In genomic region chr5:99415676-99416075, GRCm38 (mm10) we compare ENCODE assay signal across 25 mouse cellular contexts.
"Had no signal": no experiment of that assay in that cellular context is flagged by ENCODE, and none has a peak within 500 bp of the region (broad histone marks: within the 10 kb centered on the region; RNA-seq: fewer than 3 reads in every experiment).

No protein-coding gene starts in this region.

- H3K27ac ChIP-seq: gastrocnemius, adult 2 months; heart, adult 2 months; heart, embryonic 13.5 days; heart, embryonic 15.5 days; hindbrain, embryonic 10.5 days; hindbrain, embryonic 12.5 days; hindbrain, embryonic 14.5 days; intestine, embryonic 15.5 days; layer of hippocampus, adult 2 months; left cerebral cortex, adult 2 months; limb, embryonic 13.5 days; limb, embryonic 15.5 days; liver, embryonic 12.5 days had no signal

- H3K4me1 ChIP-seq: hindbrain, embryonic 10.5 days; hindbrain, embryonic 12.5 days; intestine, embryonic 15.5 days; limb, embryonic 13.5 days; limb, embryonic 15.5 days; liver, embryonic 12.5 days had no signal

- H3K9ac ChIP-seq: heart, embryonic 13.5 days; heart, embryonic 15.5 days; hindbrain, embryonic 12.5 days; hindbrain, embryonic 14.5 days; intestine, embryonic 15.5 days; limb, embryonic 13.5 days; limb, embryonic 15.5 days; liver, embryonic 12.5 days had no signal

- H3K36me3 ChIP-seq: heart, embryonic 13.5 days; heart, embryonic 15.5 days; hindbrain, embryonic 10.5 days; hindbrain, embryonic 12.5 days; intestine, embryonic 15.5 days; limb, embryonic 13.5 days; limb, embryonic 15.5 days; liver, embryonic 12.5 days had no signal

- H3K4me3 ChIP-seq: gastrocnemius, adult 2 months; heart, adult 2 months; heart, embryonic 13.5 days; heart, embryonic 15.5 days; hindbrain, embryonic 10.5 days; hindbrain, embryonic 12.5 days; intestine, embryonic 15.5 days; layer of hippocampus, adult 2 months; left cerebral cortex, adult 2 months; limb, embryonic 13.5 days; limb, embryonic 15.5 days; liver, embryonic 12.5 days had no signal

- DNase-seq: gastrocnemius, adult 2 months; gastrocnemius, postnatal 10 days; gastrocnemius, postnatal 25 days; heart, adult 2 months; heart, postnatal 4 days; kidney, adult 18-20 months; kidney, postnatal 10 days; kidney, postnatal 25 days; kidney, postnatal 4 days; left cerebral cortex, postnatal 4 days had no signal

- H3K27me3 ChIP-seq: heart, embryonic 13.5 days; heart, embryonic 15.5 days; intestine, embryonic 15.5 days; limb, embryonic 13.5 days; limb, embryonic 15.5 days had no signal

- H3K4me2 ChIP-seq: heart, embryonic 11.5 days; heart, embryonic 13.5 days; heart, embryonic 15.5 days; hindbrain, embryonic 12.5 days; hindbrain, embryonic 14.5 days; intestine, embryonic 15.5 days; limb, embryonic 13.5 days; limb, embryonic 15.5 days; liver, embryonic 12.5 days had no signal

- H3K9me3 ChIP-seq: heart, embryonic 13.5 days; heart, embryonic 15.5 days; hindbrain, embryonic 10.5 days; hindbrain, embryonic 12.5 days; intestine, embryonic 15.5 days; limb, embryonic 13.5 days; limb, embryonic 15.5 days; liver, embryonic 12.5 days had no signal

- ATAC-seq: hindbrain, embryonic 16.5 days; inflammation-experienced regulatory T-cells, adult 6 months; intestine, embryonic 15.5 days; intestine, postnatal 0 days; liver, embryonic 12.5 days had no signal
